ENCODE assay signal across 8 mouse cellular contexts in genomic region chr5:57717906-57718875, GRCm38 (mm10). TPM values are rescaled to one million over a fixed set of nuclear protein-coding genes. Genes with fewer than 3 reads are reported as not detected.
DNase-seq lines count a peak whose midpoint lies in the region; ATAC-seq lines count a peak whose summit lies in the region.

TSS of gene Pcdh7 (plus strand) at chr5:57717967.

- peak within 1 kb of the TSS; percentile 96 for H3K27ac ChIP-seq in intestine, embryonic 14.5 days (ENCODE audit: low read depth)
- peak within 1 kb of the TSS; percentile 82 for H3K27ac ChIP-seq in limb, embryonic 11.5 days (replicated peaks; ENCODE audit: low read depth, low read length)
- peak within 1 kb of the TSS; percentile 91 for H3K27ac ChIP-seq in midbrain, embryonic 13.5 days
- H3K27ac ChIP-seq in stomach, embryonic 14.5 days (ENCODE audit: low read length): peak within 1 kb of the TSS; percentile 95

- peak within 1 kb of the TSS; percentile 95 for H3K4me2 ChIP-seq in intestine, embryonic 14.5 days (ENCODE audit: low read length)
- peak within 1 kb of the TSS; percentile 80 for H3K4me2 ChIP-seq in limb, embryonic 11.5 days (ENCODE audit: low read depth, severe bottlenecking)
- peak within 1 kb of the TSS; percentile 88 for H3K4me2 ChIP-seq in midbrain, embryonic 13.5 days (replicated peaks)
- peak within 1 kb of the TSS; percentile 89 for H3K4me2 ChIP-seq in stomach, embryonic 14.5 days (replicated peaks; ENCODE audit: low read depth, low read length)

- H3K27me3 ChIP-seq in intestine, embryonic 14.5 days (replicated peaks; ENCODE audit: control insufficient read depth, insufficient read depth, low read length): no peaks in the 10 kb centered on the region; the same call in 1 of the 2 replicates
- peaks cover 8% of the 10 kb centered on the region; the same call in 1 of the 2 replicates for H3K27me3 ChIP-seq in limb, embryonic 11.5 days (ENCODE audit: control insufficient read depth, insufficient read depth, low read length)
- peaks cover 5% of the 10 kb centered on the region; the same call in 1 of the 2 replicates for H3K27me3 ChIP-seq in midbrain, embryonic 13.5 days
- H3K27me3 ChIP-seq in stomach, embryonic 14.5 days (ENCODE audit: control insufficient read depth, insufficient read depth, low read length): no peaks in the 10 kb centered on the region

- H3K36me3 ChIP-seq in intestine, embryonic 14.5 days (ENCODE audit: control insufficient read depth, insufficient read depth, low read length): no peaks in the 10 kb centered on the region
- H3K36me3 ChIP-seq in limb, embryonic 11.5 days (ENCODE audit: control insufficient read depth, insufficient read depth, low read length): no peaks in the 10 kb centered on the region
- no peaks in the 10 kb centered on the region for H3K36me3 ChIP-seq in midbrain, embryonic 13.5 days
- peaks cover 3% of the 10 kb centered on the region; the same call in 1 of the 2 replicates for H3K36me3 ChIP-seq in stomach, embryonic 14.5 days (ENCODE audit: control insufficient read depth, insufficient read depth, low read length)

- peaks cover 14% of the 10 kb centered on the region for H3K4me1 ChIP-seq in intestine, embryonic 14.5 days (replicated peaks; ENCODE audit: control insufficient read depth, insufficient read depth, low read length)
- peaks cover 4% of the 10 kb centered on the region; the same call in 1 of the 2 replicates for H3K4me1 ChIP-seq in limb, embryonic 11.5 days (ENCODE audit: control insufficient read depth, insufficient read depth, low read length)
- peaks cover 29% of the 10 kb centered on the region for H3K4me1 ChIP-seq in midbrain, embryonic 13.5 days (replicated peaks)
- H3K4me1 ChIP-seq in stomach, embryonic 14.5 days (ENCODE audit: control insufficient read depth, insufficient read depth, low read length): peaks cover 5% of the 10 kb centered on the region; the same call in 1 of the 2 replicates

- peak within 1 kb of the TSS; percentile 67 for H3K9ac ChIP-seq in intestine, embryonic 14.5 days (ENCODE audit: low read length)
- peak within 1 kb of the TSS; percentile 72 for H3K9ac ChIP-seq in limb, embryonic 11.5 days (ENCODE audit: low read length)
- peak within 1 kb of the TSS; percentile 81 for H3K9ac ChIP-seq in midbrain, embryonic 13.5 days (replicated peaks)
- H3K9ac ChIP-seq in stomach, embryonic 14.5 days (replicated peaks; ENCODE audit: low read depth, low read length): peak within 1 kb of the TSS; percentile 65

- peak; percentile 47 for DNase-seq in adrenal gland, adult 2 months
- DNase-seq in adrenal gland, adult 8-10 months: no peak
- peak; percentile 74 for DNase-seq in embryo, embryonic 11 days
- peak; percentile 13 to 51 for DNase-seq in gastrocnemius, postnatal 36 days
- DNase-seq in intestine, embryonic 14.5 days (ENCODE audit: low spot score): peak; percentile 83
- peak; percentile 73 for DNase-seq in limb, embryonic 11.5 days (ENCODE audit: low spot score)

- H3K4me3 ChIP-seq in intestine, embryonic 14.5 days (ENCODE audit: low read depth, low read length): peak within 1 kb of the TSS; percentile 59
- H3K4me3 ChIP-seq in limb, embryonic 11.5 days (ENCODE audit: low read depth, low read length): peak within 1 kb of the TSS; percentile 60
- peak within 1 kb of the TSS; percentile 76 for H3K4me3 ChIP-seq in midbrain, embryonic 13.5 days (replicated peaks)
- H3K4me3 ChIP-seq in stomach, embryonic 14.5 days (ENCODE audit: low read depth, low read length): peak within 1 kb of the TSS; percentile 72

- intact Hi-C loops in gastrocnemius, postnatal 36 days (cut with DNase I): no loop called here

- WGBS in intestine, embryonic 14.5 days: under 1% methylated on average over 70 of the region's 70 CpGs
- under 1% methylated on average over 70 of the region's 70 CpGs for WGBS in limb, embryonic 11.5 days
- WGBS in midbrain, embryonic 13.5 days: under 1% methylated on average over 70 of the region's 70 CpGs
- under 1% methylated on average over 70 of the region's 70 CpGs for WGBS in stomach, embryonic 14.5 days

- ATAC-seq in intestine, embryonic 14.5 days (replicated peaks; ENCODE audit: low FRiP score, low TSS enrichment, low read depth): peak; percentile 14; the same call in 1 of the 2 replicates
- ATAC-seq in limb, embryonic 11.5 days (ENCODE audit: insufficient number of reproducible peaks, low FRiP score, low TSS enrichment, low read depth): peak; percentile 10; the same call in 1 of the 2 replicates
- peak; percentile 12 for ATAC-seq in midbrain, embryonic 13.5 days
- ATAC-seq in stomach, embryonic 14.5 days (ENCODE audit: insufficient number of reproducible peaks, insufficient read depth, low FRiP score, low read depth): peak; percentile 21; the same call in 1 of the 2 replicates

- no peaks in the 10 kb centered on the region for H3K9me3 ChIP-seq in intestine, embryonic 14.5 days (ENCODE audit: control insufficient read depth, low read length)
- H3K9me3 ChIP-seq in limb, embryonic 11.5 days (ENCODE audit: control insufficient read depth, low read length): no peaks in the 10 kb centered on the region
- no peaks in the 10 kb centered on the region for H3K9me3 ChIP-seq in midbrain, embryonic 13.5 days
- no peaks in the 10 kb centered on the region for H3K9me3 ChIP-seq in stomach, embryonic 14.5 days (ENCODE audit: control insufficient read depth, low read depth, low read length)

RNA-seq across cellular contexts. Expression of gene Pcdh7, which starts in this region (rescaled TPM):
- total RNA-seq in adrenal gland, adult 2 months (2021): 1 to 10 TPM; 1.4 to 2.6 TPM
- 1.1 and 1.8 TPM in 2 replicates for polyA plus RNA-seq in adrenal gland, adult 2 months (2012; rRNA removed)
- 1 to 10 TPM; 1.6 to 3.4 (median 2.0) TPM for total RNA-seq in adrenal gland, adult 8-10 months (2022)
- total RNA-seq in gastrocnemius, postnatal 36 days (2021): 1 to 10 TPM; 2.2 to 4.7 TPM
- polyA plus RNA-seq in intestine, embryonic 14.5 days (2014; fragmentation: Nextera tagmentation; extraction: Ambion mirVana): 8.8 and 12.1 TPM in 2 replicates
- polyA plus RNA-seq in limb, embryonic 11.5 days (2014; fragmentation: Nextera tagmentation; extraction: Ambion mirVana): 5.1 and 6.8 TPM in 2 replicates
- polyA plus RNA-seq in midbrain, embryonic 13.5 days (2015; fragmentation: Nextera tagmentation; extraction: Ambion mirVana): 13.5 and 14.3 TPM in 2 replicates
- 23.5 and 26.4 TPM in 2 replicates for polyA plus RNA-seq in stomach, embryonic 14.5 days (2014; fragmentation: Nextera tagmentation; extraction: Ambion mirVana)
